28 mouse cellular contexts compared by ENCODE assay signal in genomic region chr10:20661684-20662083, GRCm38 (mm10).
A peak's percentile ranks its signal among the peaks of the same experiment; 100 is the strongest.
DNase-seq lines count a peak whose midpoint lies in the region; ATAC-seq and TF ChIP-seq lines count a peak whose summit lies in the region.
"Had no signal": no experiment of that assay in that cellular context is flagged by ENCODE, and none has a peak within 500 bp of the region (broad histone marks: within the 10 kb centered on the region; RNA-seq: fewer than 3 reads in every experiment).

No protein-coding gene starts in this region.

- H3K36me3 ChIP-seq in hindbrain, embryonic 10.5 days, result no peaks in the 10 kb centered on the region
- no peaks in the 10 kb centered on the region for H3K36me3 ChIP-seq in hindbrain, postnatal 0 days (ENCODE audit: insufficient read depth, low read length)
- no peaks in the 10 kb centered on the region for H3K36me3 ChIP-seq in embryonic facial prominence, embryonic 10.5 days (replicated peaks)
- H3K36me3 ChIP-seq in midbrain, embryonic 10.5 days, result no peaks in the 10 kb centered on the region
- H3K36me3 ChIP-seq: heart, embryonic 12.5 days; intestine, embryonic 15.5 days; lung, embryonic 15.5 days; midbrain, embryonic 12.5 days; neural tube, embryonic 13.5 days had no signal

- H3K4me3 ChIP-seq in hindbrain, embryonic 10.5 days, result no peak overlapping the region
- no peak overlapping the region for H3K4me3 ChIP-seq in hindbrain, postnatal 0 days (ENCODE audit: low read length)
- no peak overlapping the region for H3K4me3 ChIP-seq in embryonic facial prominence, embryonic 10.5 days
- no peak overlapping the region for H3K4me3 ChIP-seq in midbrain, embryonic 10.5 days
- H3K4me3 ChIP-seq: heart, embryonic 12.5 days; intestine, embryonic 15.5 days; lung, embryonic 15.5 days; midbrain, embryonic 12.5 days; neural tube, embryonic 13.5 days had no signal

- H3K9me3 ChIP-seq in hindbrain, embryonic 10.5 days, result no peaks in the 10 kb centered on the region
- H3K9me3 ChIP-seq in hindbrain, postnatal 0 days (ENCODE audit: low read length), result no peaks in the 10 kb centered on the region
- H3K9me3 ChIP-seq in embryonic facial prominence, embryonic 10.5 days, result no peaks in the 10 kb centered on the region
- H3K9me3 ChIP-seq in midbrain, embryonic 10.5 days (replicated peaks), result no peaks in the 10 kb centered on the region
- H3K9me3 ChIP-seq: heart, embryonic 12.5 days; intestine, embryonic 15.5 days; lung, embryonic 15.5 days; midbrain, embryonic 12.5 days; neural tube, embryonic 13.5 days had no signal

- peak overlapping the region; percentile 71 for H3K27ac ChIP-seq in hindbrain, embryonic 10.5 days
- H3K27ac ChIP-seq in hindbrain, postnatal 0 days, result no peak overlapping the region
- peak overlapping the region; percentile 78 for H3K27ac ChIP-seq in embryonic facial prominence, embryonic 10.5 days (replicated peaks)
- H3K27ac ChIP-seq in midbrain, embryonic 10.5 days (replicated peaks), result no peak overlapping the region
- H3K27ac ChIP-seq: intestine, embryonic 15.5 days; lung, embryonic 15.5 days; midbrain, embryonic 12.5 days; neural tube, embryonic 13.5 days had no signal

- WGBS in hindbrain, embryonic 10.5 days, result 68% methylated on average over 5 of the region's 5 CpGs
- 77% methylated on average over 5 of the region's 5 CpGs for WGBS in hindbrain, postnatal 0 days
- 49% methylated on average over 5 of the region's 5 CpGs for WGBS in embryonic facial prominence, embryonic 10.5 days
- 80% methylated on average over 5 of the region's 5 CpGs for WGBS in midbrain, embryonic 10.5 days

- H3K27me3 ChIP-seq in hindbrain, embryonic 10.5 days (ENCODE audit: insufficient read depth, poor library complexity, severe bottlenecking), result no peaks in the 10 kb centered on the region
- no peaks in the 10 kb centered on the region for H3K27me3 ChIP-seq in hindbrain, postnatal 0 days (ENCODE audit: insufficient read depth, low read length)
- H3K27me3 ChIP-seq in embryonic facial prominence, embryonic 10.5 days (replicated peaks; ENCODE audit: low read depth, poor library complexity, severe bottlenecking), result no peaks in the 10 kb centered on the region
- H3K27me3 ChIP-seq in midbrain, embryonic 10.5 days (ENCODE audit: low read depth, poor library complexity, severe bottlenecking), result no peaks in the 10 kb centered on the region
- H3K27me3 ChIP-seq: heart, embryonic 12.5 days; intestine, embryonic 15.5 days; lung, embryonic 15.5 days; midbrain, embryonic 12.5 days; neural tube, embryonic 13.5 days had no signal

- TF ChIP-seq CTCF in hindbrain, postnatal 0 days (IDR thresholded peaks at IDR 0.05; ENCODE audit: low read depth), result no peak

- DNase-seq in hindbrain, embryonic 10.5 days (ENCODE audit: low spot score), result peak; percentile 33
- DNase-seq in hindbrain, postnatal 0 days (ENCODE audit: low spot score), result no peak
- DNase-seq in embryonic facial prominence, embryonic 10.5 days (ENCODE audit: low spot score), result peak; percentile 56
- DNase-seq in forelimb bud, embryonic 11.5 days (ENCODE audit: low read depth, low spot score), result peak; percentile 34
- no peak for DNase-seq in gastrocnemius, postnatal 4 days (ENCODE audit: low spot score in 2 of 2)
- no peak for DNase-seq in adipocyte (ENCODE audit: low spot score)
- no peak for DNase-seq in midbrain, embryonic 10.5 days (ENCODE audit: low spot score)
- DNase-seq: adrenal gland, postnatal 25 days; cerebellum, adult 11-12 months; cerebellum, adult 9-11 months; gastrocnemius, postnatal 10 days; heart, postnatal 4 days; kidney, adult 2 months; kidney, postnatal 10 days; layer of hippocampus, postnatal 36 days; left cerebral cortex, postnatal 4 days; lung, postnatal 36 days; thymus, adult 2 months; thymus, postnatal 36 days had no signal

- no peak overlapping the region for H3K4me2 ChIP-seq in hindbrain, postnatal 0 days (ENCODE audit: low read depth, low read length)
- H3K4me2 ChIP-seq: heart, embryonic 12.5 days; intestine, embryonic 15.5 days; liver, embryonic 11.5 days; lung, embryonic 15.5 days; midbrain, embryonic 12.5 days; neural tube, embryonic 13.5 days had no signal

- peaks cover 14% of the 10 kb centered on the region; the same call in 1 of the 2 replicates for H3K4me1 ChIP-seq in hindbrain, embryonic 10.5 days (replicated peaks)
- H3K4me1 ChIP-seq in hindbrain, postnatal 0 days (ENCODE audit: insufficient read depth, low read length), result no peaks in the 10 kb centered on the region
- H3K4me1 ChIP-seq in embryonic facial prominence, embryonic 10.5 days, result peaks cover 24% of the 10 kb centered on the region
- H3K4me1 ChIP-seq in midbrain, embryonic 10.5 days, result peaks cover 5% of the 10 kb centered on the region
- H3K4me1 ChIP-seq: midbrain, embryonic 12.5 days; neural tube, embryonic 13.5 days had no signal

- H3K9ac ChIP-seq in hindbrain, postnatal 0 days (replicated peaks; ENCODE audit: low read length), result no peak overlapping the region
- H3K9ac ChIP-seq: heart, embryonic 12.5 days; intestine, embryonic 15.5 days; lung, embryonic 15.5 days; midbrain, embryonic 12.5 days; neural tube, embryonic 13.5 days had no signal

- no peak for ATAC-seq in hindbrain, postnatal 0 days
- ATAC-seq: CD4-positive, CD25-positive, alpha-beta regulatory T cell, adult 4 months; forebrain, embryonic 16.5 days; hindbrain, embryonic 16.5 days; intestine, embryonic 15.5 days had no signal

Comparison
In these comparisons a context has a peak if more than half of its experiments do, and no peak if none do; other contexts are left out.
1. DNase-seq: peak in hindbrain, embryonic 10.5 days (single experiment), embryonic facial prominence, embryonic 10.5 days (single experiment) and forelimb bud, embryonic 11.5 days (single experiment); none in hindbrain, postnatal 0 days (single experiment), gastrocnemius, postnatal 4 days (0 of 2), adipocyte (single experiment) and midbrain, embryonic 10.5 days (single experiment).
2. H3K27ac ChIP-seq: peak in hindbrain, embryonic 10.5 days (single experiment) and embryonic facial prominence, embryonic 10.5 days (single experiment); none in hindbrain, postnatal 0 days (single experiment) and midbrain, embryonic 10.5 days (single experiment).